Mouse (Mus musculus) left cerebral cortex, adult 9 months (tissue): ENCODE data around the gene Calml4.

Experiments
- DNase-seq, 2 experiments: peaks; one replicate each; pipeline ENCODE4 v3.0.0; 2022; ENCODE audit warnings: low spot score in 2 of 2

Gene Calml4

GRCm38 (mm10) chr9:62901736-62902135, 43.9 kb downstream of the Calml4 start:
- DNase-seq, result no peak

- no peak for DNase-seq
Measured at GRCm38 (mm10) chr9:62903841-62904240, 46.0 kb downstream of the Calml4 start.

- peak in 1 of 2 experiments; percentile 24 for DNase-seq
Measured at GRCm38 (mm10) chr9:62905039-62905438, 47.2 kb downstream of the Calml4 start.

- DNase-seq, result no peak
Measured at GRCm38 (mm10) chr9:62913390-62914069, 55.6 kb downstream of the Calml4 start.

DNA sequence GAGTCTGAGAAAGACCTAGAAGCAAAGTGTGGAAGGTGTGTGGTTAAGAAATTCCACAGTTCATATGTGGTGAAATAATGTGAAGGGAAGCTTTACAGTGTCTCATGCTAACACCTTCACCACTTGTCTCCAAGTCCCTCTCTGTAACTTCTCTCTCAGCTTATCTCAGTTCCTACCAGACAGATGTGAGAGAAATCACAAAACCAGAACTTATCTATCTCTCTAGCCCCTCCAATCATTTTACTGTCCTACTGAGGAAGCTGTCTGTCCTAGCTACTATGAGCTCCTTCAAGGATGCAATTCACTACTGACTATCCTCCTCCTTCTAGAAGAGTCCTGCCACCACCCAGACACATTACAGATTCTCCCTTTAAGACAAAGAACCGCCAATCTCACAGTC, 59.2 kb downstream of the Calml4 start:
- DNase-seq, result no peak

- no peak for DNase-seq
Measured at GRCm38 (mm10) chr9:62920877-62921276, 63.0 kb downstream of the Calml4 start.

GRCm38 (mm10) chr9:62924886-62925610, 67.2 kb downstream of the Calml4 start:
- DNase-seq, result peak in 1 of 2 experiments; percentile 30
